Mouse (Mus musculus) thymus, adult 2 months (tissue): ENCODE results near the gene Tacc3.

Experiments used
- CTCF ChIP-seq: fragments of 200-500 bp; IDR thresholded peaks from 2 replicates; pipeline ENCODE4 v1.5.1; 2012; ENCODE audit warnings: mild to moderate bottlenecking, control low read depth, low read length, moderate library complexity, borderline replicate concordance; ENCODE audit not compliant: control insufficient read depth, poor library complexity, insufficient read depth; ENCODE audit errors: extremely low read depth
- POLR2A ChIP-seq: fragments of 200-500 bp; IDR thresholded peaks from 2 replicates; pipeline ENCODE4 v1.6.1; 2012; ENCODE audit warnings: mild to moderate bottlenecking, low read length, control low read depth, moderate library complexity; ENCODE audit not compliant: control insufficient read depth, poor library complexity, insufficient read depth; ENCODE audit errors: extremely low read depth

GRCm38 (mm10) chr5:33701832-33702231, 43.9 kb downstream of the Tacc3 start:
- TF ChIP-seq CTCF (no peak), POLR2A (no peak)
